Mouse (Mus musculus) ovary, postnatal 10 days (tissue): ENCODE results near the gene Plau.

Experiments used
- DNase-seq: peaks from one replicate; pipeline ENCODE4 v3.0.0; 2022; ENCODE audit warnings: low spot score

Plau gene

GRCm38 (mm10) chr14:20836171-20836904, at the start of gene Plau:
Gene Plau (plus strand): TSS chr14:20836660.
- DNase-seq: peak; percentile 32

- no peak for DNase-seq
Measured at GRCm38 (mm10) chr14:20788151-20788550, 48.3 kb upstream of the Plau start.

GRCm38 (mm10) chr14:20789593-20789992, 46.9 kb upstream of the Plau start:
- no peak for DNase-seq

- no peak for DNase-seq
Measured at GRCm38 (mm10) chr14:20790445-20790844, 46.0 kb upstream of the Plau start.

GRCm38 (mm10) chr14:20790996-20791395, 45.5 kb upstream of the Plau start:
- no peak for DNase-seq

GRCm38 (mm10) chr14:20791511-20792242, 44.8 kb upstream of the Plau start:
- DNase-seq: no peak

GRCm38 (mm10) chr14:20792243-20792921, 44.1 kb upstream of the Plau start:
- no peak for DNase-seq

- DNase-seq: no peak
Measured at GRCm38 (mm10) chr14:20792922-20793757, 43.3 kb upstream of the Plau start.

GRCm38 (mm10) chr14:20793758-20794531, 42.5 kb upstream of the Plau start, which contains the start of gene Camk2g:
Gene Camk2g (minus strand): TSS chr14:20794088.
- DNase-seq: peak; percentile 61

- DNase-seq: no peak
Measured at GRCm38 (mm10) chr14:20794589-20794988, 41.9 kb upstream of the Plau start.

GRCm38 (mm10) chr14:20795423-20796152, 40.9 kb upstream of the Plau start:
- DNase-seq: no peak

- no peak for DNase-seq
Measured at GRCm38 (mm10) chr14:20796170-20796569, 40.3 kb upstream of the Plau start.

GRCm38 (mm10) chr14:20796643-20797042, 39.8 kb upstream of the Plau start:
- DNase-seq: no peak

- DNase-seq: no peak
Measured at GRCm38 (mm10) chr14:20798300-20798699, 38.2 kb upstream of the Plau start.

GRCm38 (mm10) chr14:20798761-20799160, 37.7 kb upstream of the Plau start:
- peak; percentile 61 for DNase-seq

GRCm38 (mm10) chr14:20802926-20803605, 33.4 kb upstream of the Plau start:
- no peak for DNase-seq

- DNase-seq: peak; percentile 62
Measured at GRCm38 (mm10) chr14:20803606-20803938, 32.9 kb upstream of the Plau start.

GRCm38 (mm10) chr14:20804481-20804880, 32.0 kb upstream of the Plau start:
- no peak for DNase-seq

- DNase-seq: peak; percentile 62
Measured at GRCm38 (mm10) chr14:20804964-20805672, 31.3 kb upstream of the Plau start.
